Mouse (Mus musculus): ENCODE results near the gene Map2k3. TPM values are rescaled to one million over a fixed set of nuclear protein-coding genes. Genes with fewer than 3 reads are reported as not detected.

The Map2k3 gene
- polyA plus RNA-seq, 1 experiment: 44.8 TPM

GRCm38 (mm10) chr11:60933178-60933930, 1.5 kb downstream of the Map2k3 start:
- WGBS: 40% methylated on average over 10 of the region's 10 CpGs
- TF ChIP-seq CTCF (conservative IDR thresholded peaks at IDR 0.05; ENCODE audit: insufficient read depth, insufficient read length, low read depth, low read length) (no peak), POLR2A (IDR thresholded peaks at IDR 0.05; ENCODE audit: low read depth, low read length) (no peak)
- H3K4me1 ChIP-seq (ENCODE audit: control insufficient read depth, insufficient read depth, low read length): peaks cover 50% of the 10 kb centered on the region
- H3K27me3 ChIP-seq (replicated peaks; ENCODE audit: control insufficient read depth, insufficient read depth, low read length): no peaks in the 10 kb centered on the region
- peak overlapping the region; percentile 67 for H3K4me3 ChIP-seq (ENCODE audit: insufficient read depth, low read depth, low read length)
- H3K36me3 ChIP-seq (ENCODE audit: control insufficient read depth, insufficient read depth, low read length): no peaks in the 10 kb centered on the region
- H3K27ac ChIP-seq (ENCODE audit: insufficient read depth, low read depth, low read length): peak overlapping the region; percentile 48; the same call in 1 of the 2 replicates
- DNase-seq: peak; percentile 79

GRCm38 (mm10) chr11:60934795-60935194, 3.0 kb downstream of the Map2k3 start:
- Histone ChIP-seq H3K36me3 (ENCODE audit: control insufficient read depth, insufficient read depth, low read length) (no peaks in the 10 kb centered on the region), H3K4me3 (ENCODE audit: insufficient read depth, low read depth, low read length) (no peak overlapping the region), H3K27ac (ENCODE audit: insufficient read depth, low read depth, low read length) (peak overlapping the region; percentile 36), H3K27me3 (replicated peaks; ENCODE audit: control insufficient read depth, insufficient read depth, low read length) (no peaks in the 10 kb centered on the region), H3K4me1 (ENCODE audit: control insufficient read depth, insufficient read depth, low read length) (peaks cover 56% of the 10 kb centered on the region)
- WGBS: 47% methylated on average over 2 of the region's 2 CpGs
- peak; percentile 42 for DNase-seq
- TF ChIP-seq POLR2A (IDR thresholded peaks at IDR 0.05; ENCODE audit: low read depth, low read length) (no peak), CTCF (conservative IDR thresholded peaks at IDR 0.05; ENCODE audit: insufficient read depth, insufficient read length, low read depth, low read length) (no peak)

GRCm38 (mm10) chr11:60935326-60935974, 3.6 kb downstream of the Map2k3 start:
- peak overlapping the region; percentile 66 for H3K27ac ChIP-seq (ENCODE audit: insufficient read depth, low read depth, low read length)
- H3K4me3 ChIP-seq (ENCODE audit: insufficient read depth, low read depth, low read length): 0 out of 2 replicates have a peak overlapping the region, but pooled peaks have one; percentile 0
- no peaks in the 10 kb centered on the region for H3K36me3 ChIP-seq (ENCODE audit: control insufficient read depth, insufficient read depth, low read length)
- no peaks in the 10 kb centered on the region for H3K27me3 ChIP-seq (replicated peaks; ENCODE audit: control insufficient read depth, insufficient read depth, low read length)
- TF ChIP-seq POLR2A (IDR thresholded peaks at IDR 0.05; ENCODE audit: low read depth, low read length) (no peak), CTCF (conservative IDR thresholded peaks at IDR 0.05; ENCODE audit: insufficient read depth, insufficient read length, low read depth, low read length) (no peak)
- peak; percentile 82 for DNase-seq
- WGBS: 14% methylated on average over 7 of the region's 7 CpGs
- H3K4me1 ChIP-seq (ENCODE audit: control insufficient read depth, insufficient read depth, low read length): peaks cover 61% of the 10 kb centered on the region

- Histone ChIP-seq H3K4me1 (ENCODE audit: control insufficient read depth, insufficient read depth, low read length) (peaks cover 62% of the 10 kb centered on the region), H3K27me3 (replicated peaks; ENCODE audit: control insufficient read depth, insufficient read depth, low read length) (no peaks in the 10 kb centered on the region), H3K36me3 (ENCODE audit: control insufficient read depth, insufficient read depth, low read length) (no peaks in the 10 kb centered on the region), H3K4me3 (ENCODE audit: insufficient read depth, low read depth, low read length) (no peak overlapping the region), H3K27ac (ENCODE audit: insufficient read depth, low read depth, low read length) (peak overlapping the region; percentile 66)
- no peak for DNase-seq
- WGBS: 44% methylated on average over 4 of the region's 4 CpGs
- no peak for TF ChIP-seq POLR2A (IDR thresholded peaks at IDR 0.05; ENCODE audit: low read depth, low read length)
- no peak for TF ChIP-seq CTCF (conservative IDR thresholded peaks at IDR 0.05; ENCODE audit: insufficient read depth, insufficient read length, low read depth, low read length)
Measured at GRCm38 (mm10) chr11:60935975-60936373, 4.1 kb downstream of the Map2k3 start.

GRCm38 (mm10) chr11:60937611-60938010, 5.8 kb downstream of the Map2k3 start:
- Histone ChIP-seq H3K36me3 (ENCODE audit: control insufficient read depth, insufficient read depth, low read length) (no peaks in the 10 kb centered on the region), H3K4me1 (ENCODE audit: control insufficient read depth, insufficient read depth, low read length) (peaks cover 72% of the 10 kb centered on the region), H3K27me3 (replicated peaks; ENCODE audit: control insufficient read depth, insufficient read depth, low read length) (no peaks in the 10 kb centered on the region), H3K4me3 (ENCODE audit: insufficient read depth, low read depth, low read length) (no peak overlapping the region), H3K27ac (ENCODE audit: insufficient read depth, low read depth, low read length) (no peak overlapping the region)
- 36% methylated on average over 3 of the region's 3 CpGs for WGBS
- TF ChIP-seq CTCF (conservative IDR thresholded peaks at IDR 0.05; ENCODE audit: insufficient read depth, insufficient read length, low read depth, low read length) (no peak), POLR2A (IDR thresholded peaks at IDR 0.05; ENCODE audit: low read depth, low read length) (no peak)
- DNase-seq: no peak

- no peaks in the 10 kb centered on the region for H3K27me3 ChIP-seq (replicated peaks; ENCODE audit: control insufficient read depth, insufficient read depth, low read length)
- H3K27ac ChIP-seq (ENCODE audit: insufficient read depth, low read depth, low read length): no peak overlapping the region
- 76% methylated on average over 3 of the region's 3 CpGs for WGBS
- H3K36me3 ChIP-seq (ENCODE audit: control insufficient read depth, insufficient read depth, low read length): no peaks in the 10 kb centered on the region; the same call in 1 of the 2 replicates
- TF ChIP-seq CTCF (conservative IDR thresholded peaks at IDR 0.05; ENCODE audit: insufficient read depth, insufficient read length, low read depth, low read length) (no peak), POLR2A (IDR thresholded peaks at IDR 0.05; ENCODE audit: low read depth, low read length) (no peak)
- no peak overlapping the region for H3K4me3 ChIP-seq (ENCODE audit: insufficient read depth, low read depth, low read length)
- peaks cover 59% of the 10 kb centered on the region for H3K4me1 ChIP-seq (ENCODE audit: control insufficient read depth, insufficient read depth, low read length)
- DNase-seq: no peak
Measured at GRCm38 (mm10) chr11:60939487-60939886, 7.7 kb downstream of the Map2k3 start.

- WGBS: 26% methylated on average over 5 of the region's 5 CpGs
- no peak for DNase-seq
Measured at GRCm38 (mm10) chr11:60940501-60940900, 8.7 kb downstream of the Map2k3 start.

More at GRCm38 (mm10) chr11:60940501-60940900, 8.7 kb downstream of the Map2k3 start:
- Histone ChIP-seq H3K4me1 (ENCODE audit: control insufficient read depth, insufficient read depth, low read length) (peaks cover 50% of the 10 kb centered on the region), H3K27me3 (replicated peaks; ENCODE audit: control insufficient read depth, insufficient read depth, low read length) (no peaks in the 10 kb centered on the region), H3K36me3 (ENCODE audit: control insufficient read depth, insufficient read depth, low read length) (no peaks in the 10 kb centered on the region; the same call in 1 of the 2 replicates), H3K27ac (ENCODE audit: insufficient read depth, low read depth, low read length) (peak overlapping the region; percentile 25; the same call in 1 of the 2 replicates), H3K4me3 (ENCODE audit: insufficient read depth, low read depth, low read length) (no peak overlapping the region)
- TF ChIP-seq CTCF (conservative IDR thresholded peaks at IDR 0.05; ENCODE audit: insufficient read depth, insufficient read length, low read depth, low read length) (no peak), POLR2A (IDR thresholded peaks at IDR 0.05; ENCODE audit: low read depth, low read length) (no peak)

All from kidney, adult 2 months (tissue).